Mouse (Mus musculus): ENCODE data around the gene Hist1h3h.

GRCm38 (mm10) chr13:21710821-21711525 is 6.5 kb upstream of the Hist1h3h start:
- peak; percentile 8; the same call in 1 of the 2 replicates for TF ChIP-seq ZNF384 (IDR thresholded peaks at IDR 0.05; ENCODE audit: low read depth, low read length)
- no peak for TF ChIP-seq UBTF (IDR thresholded peaks at IDR 0.05; ENCODE audit: low read depth, low read length)
- TF ChIP-seq CTCF (conservative IDR thresholded peaks at IDR 0.05 in 1 of 2, IDR thresholded peaks at IDR 0.05 in 1 of 2; ENCODE audit: low read depth in 2 of 2, low read length in 2 of 2), result no peak
- TF ChIP-seq RAD21 (IDR thresholded peaks at IDR 0.05; ENCODE audit: low read depth, low read length), result no peak
- no peak for TF ChIP-seq ZC3H11A (IDR thresholded peaks at IDR 0.05; ENCODE audit: low read depth, low read length)
- TF ChIP-seq POLR2A (IDR thresholded peaks at IDR 0.05; ENCODE audit: low read depth, low read length), result no peak
- TF ChIP-seq NRF1 (IDR thresholded peaks at IDR 0.05; ENCODE audit: low read depth, low read length), result peak; percentile 66
- no peak for TF ChIP-seq ZKSCAN1 (IDR thresholded peaks at IDR 0.05; ENCODE audit: borderline replicate concordance, low read depth, low read length)

All from CH12.LX (cell line).